Mouse (Mus musculus): ENCODE data around the gene Lrrc8c. TPM values are rescaled to one million over a fixed set of nuclear protein-coding genes. Genes with fewer than 3 reads are reported as not detected.
A peak's percentile ranks its signal among the peaks of the same experiment; 100 is the strongest.

Lrrc8c gene
- total and polyA plus RNA-seq, 2 experiments from 2014 or later, result 10.7 to 11.0 TPM

DNA sequence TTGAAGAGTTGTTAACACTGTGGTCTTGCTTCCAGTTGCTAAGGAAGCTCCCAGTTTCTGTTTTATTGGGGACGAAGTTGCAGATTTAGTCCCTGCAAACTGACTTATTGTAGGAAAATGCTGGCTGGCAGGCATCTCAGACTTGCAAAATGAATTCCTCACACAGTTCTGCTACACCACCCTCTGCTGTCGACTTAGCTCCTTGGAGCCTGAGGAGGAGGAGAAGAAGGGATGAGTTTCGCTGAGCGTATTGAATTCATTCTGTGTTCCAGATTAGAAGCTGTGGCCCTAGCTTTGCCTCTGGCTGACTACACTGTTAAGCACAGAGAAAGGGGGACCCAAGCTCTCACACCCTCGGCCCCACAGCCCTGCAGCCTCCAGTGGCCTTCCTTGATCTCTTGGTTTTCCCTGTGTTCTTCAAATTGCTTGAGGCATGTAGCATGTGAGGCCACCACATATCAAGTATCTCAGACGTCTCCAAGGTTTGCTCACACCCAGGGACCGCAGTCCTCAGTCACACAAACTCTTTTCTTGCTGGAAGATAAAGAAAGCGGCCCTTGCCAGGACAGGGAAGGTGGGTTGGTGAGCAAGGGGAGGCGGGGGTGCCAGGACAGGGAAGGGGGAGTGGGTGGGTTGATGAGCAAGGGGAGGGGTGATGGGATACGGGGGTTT, 24.8 kb upstream of the Lrrc8c start:
- Histone ChIP-seq H3K27ac (no peak overlapping the region), H3K4me1 (ENCODE audit: insufficient read depth, low read length) (peaks cover 29% of the 10 kb centered on the region), H3K36me3 (ENCODE audit: insufficient read depth, low read length) (no peaks in the 10 kb centered on the region), H3K4me2 (ENCODE audit: low read depth, low read length) (no peak overlapping the region), H3K4me3 (ENCODE audit: low read length) (no peak overlapping the region), H3K9me3 (ENCODE audit: low read length) (no peaks in the 10 kb centered on the region), H3K27me3 (ENCODE audit: insufficient read depth, low read length) (no peaks in the 10 kb centered on the region), H3K9ac (replicated peaks; ENCODE audit: low read length) (no peak overlapping the region)
- DNase-seq (ENCODE audit: low spot score) (peak; percentile 20), ATAC-seq (no peak)
- TF ChIP-seq CTCF (IDR thresholded peaks at IDR 0.05; ENCODE audit: low read depth), result peak; percentile 18
- 28% methylated on average over 10 of the region's 10 CpGs for WGBS

DNA sequence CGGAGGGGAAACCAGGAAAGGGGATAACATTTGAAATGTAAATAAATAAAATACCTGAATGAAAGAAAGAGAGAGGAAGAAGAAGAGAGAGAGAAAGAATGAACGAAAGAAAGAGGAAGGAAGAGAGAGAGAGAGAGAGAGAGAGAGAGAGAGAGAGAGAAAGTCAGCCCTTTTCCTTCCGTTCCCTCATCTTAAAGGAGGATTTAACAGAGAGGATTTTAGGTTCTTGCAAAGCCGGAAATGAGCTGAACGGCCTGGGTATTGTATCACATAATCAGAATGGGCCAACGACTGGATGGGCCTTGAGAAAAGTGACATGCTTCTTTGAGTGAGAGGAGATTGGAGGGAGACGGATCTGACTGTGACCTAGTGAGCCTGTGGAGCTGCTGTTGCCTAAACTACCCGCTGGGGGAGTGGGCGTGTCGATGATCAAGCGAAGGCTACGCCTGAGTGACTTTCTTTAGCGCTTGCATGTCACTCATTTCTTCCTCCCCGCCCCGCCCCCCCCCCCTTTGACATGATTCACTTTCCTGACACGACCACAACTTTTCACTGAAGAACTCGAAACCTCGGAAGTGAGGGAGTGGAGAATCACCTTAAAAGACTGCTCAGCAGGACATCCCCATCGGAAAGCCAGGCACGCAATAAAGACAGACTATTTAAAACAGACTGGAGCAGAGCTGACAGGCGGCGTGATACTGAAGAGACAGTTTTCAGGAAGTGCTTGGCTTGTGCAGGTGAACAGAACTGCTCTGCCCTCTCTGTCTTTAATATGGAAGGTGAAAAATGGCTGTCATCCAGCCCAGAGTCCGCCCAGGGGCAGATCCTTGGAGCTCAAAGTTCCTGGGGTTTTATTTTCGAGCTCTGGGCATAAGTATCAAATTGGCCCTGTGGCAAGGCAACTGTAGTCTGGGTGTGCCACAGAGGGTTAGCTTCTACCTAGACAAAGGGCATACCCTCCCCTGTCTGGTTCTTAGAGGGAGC, 24.0 kb upstream of the Lrrc8c start:
- Histone ChIP-seq H3K36me3 (ENCODE audit: insufficient read depth, low read length) (no peaks in the 10 kb centered on the region), H3K27me3 (ENCODE audit: insufficient read depth, low read length) (no peaks in the 10 kb centered on the region), H3K4me2 (ENCODE audit: low read depth, low read length) (peak overlapping the region; percentile 58), H3K9me3 (ENCODE audit: low read length) (no peaks in the 10 kb centered on the region), H3K27ac (no peak overlapping the region), H3K9ac (replicated peaks; ENCODE audit: low read length) (0 out of 2 replicates have a peak overlapping the region, but pooled peaks have one; percentile 30), H3K4me3 (ENCODE audit: low read length) (peak overlapping the region; percentile 18), H3K4me1 (ENCODE audit: insufficient read depth, low read length) (peaks cover 30% of the 10 kb centered on the region)
- peak; percentile 55 for TF ChIP-seq CTCF (IDR thresholded peaks at IDR 0.05; ENCODE audit: low read depth)
- ATAC-seq (peak; percentile 71), DNase-seq (ENCODE audit: low spot score) (peak; percentile 81)
- WGBS, result 6% methylated on average over 24 of the region's 24 CpGs

DNA sequence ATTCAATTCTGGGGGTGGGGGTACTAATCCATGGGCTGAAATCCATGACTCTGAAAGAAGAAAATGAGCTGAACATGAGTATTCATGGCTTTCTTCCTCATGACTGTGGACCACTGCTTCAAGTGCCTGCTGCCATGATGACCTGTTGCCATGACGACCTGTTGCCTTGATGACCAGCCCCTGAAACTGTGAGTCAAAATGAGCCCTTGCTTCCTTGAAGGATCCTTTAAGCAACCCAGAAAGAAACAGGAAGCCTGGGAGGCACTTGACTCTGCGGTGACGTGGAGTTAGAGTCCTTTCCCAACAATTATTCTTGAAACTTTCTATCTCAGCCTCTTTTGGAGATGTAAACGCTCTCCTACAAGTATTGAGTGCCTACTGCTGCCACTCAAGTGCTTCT, 23.1 kb upstream of the Lrrc8c start:
- Histone ChIP-seq H3K4me3 (ENCODE audit: low read length) (no peak overlapping the region), H3K9me3 (ENCODE audit: low read length) (no peaks in the 10 kb centered on the region), H3K4me1 (ENCODE audit: insufficient read depth, low read length) (peaks cover 35% of the 10 kb centered on the region), H3K9ac (replicated peaks; ENCODE audit: low read length) (no peak overlapping the region), H3K27me3 (ENCODE audit: insufficient read depth, low read length) (no peaks in the 10 kb centered on the region), H3K27ac (no peak overlapping the region), H3K36me3 (ENCODE audit: insufficient read depth, low read length) (no peaks in the 10 kb centered on the region), H3K4me2 (ENCODE audit: low read depth, low read length) (no peak overlapping the region)
- ATAC-seq (no peak), DNase-seq (ENCODE audit: low spot score) (no peak)
- WGBS, result 75% methylated on average over 4 of the region's 4 CpGs
- no peak for TF ChIP-seq CTCF (IDR thresholded peaks at IDR 0.05; ENCODE audit: low read depth)

DNA sequence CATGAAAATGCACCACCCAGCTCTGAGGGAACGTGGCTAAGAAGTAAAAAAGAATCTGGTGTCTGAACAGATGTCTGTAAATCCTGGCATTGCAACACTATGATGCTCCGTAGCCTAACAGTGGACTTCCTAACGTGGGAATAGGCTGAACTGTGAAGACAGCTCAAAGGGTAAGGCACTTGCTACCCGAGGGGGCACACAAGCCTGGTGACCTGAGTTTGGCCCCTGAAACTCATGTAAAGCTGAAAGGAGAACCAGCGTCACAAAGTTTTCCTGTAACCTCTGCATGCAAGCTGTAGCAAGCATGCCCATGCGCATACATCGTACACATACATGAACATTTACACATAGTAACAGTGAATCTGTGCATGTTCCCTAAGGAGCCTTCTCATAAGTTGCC, 22.6 kb upstream of the Lrrc8c start:
- ATAC-seq, result no peak
- no peak overlapping the region for H3K4me3 ChIP-seq (ENCODE audit: low read length)
- 66% methylated on average over 7 of the region's 7 CpGs for WGBS
- peaks cover 35% of the 10 kb centered on the region for H3K4me1 ChIP-seq (ENCODE audit: insufficient read depth, low read length)
- H3K36me3 ChIP-seq (ENCODE audit: insufficient read depth, low read length), result no peaks in the 10 kb centered on the region
- TF ChIP-seq CTCF (IDR thresholded peaks at IDR 0.05; ENCODE audit: low read depth), result no peak
- H3K27me3 ChIP-seq (ENCODE audit: insufficient read depth, low read length), result no peaks in the 10 kb centered on the region
- H3K9ac ChIP-seq (replicated peaks; ENCODE audit: low read length), result no peak overlapping the region
- H3K27ac ChIP-seq, result no peak overlapping the region
- no peaks in the 10 kb centered on the region for H3K9me3 ChIP-seq (ENCODE audit: low read length)
- DNase-seq (ENCODE audit: low spot score), result no peak
- no peak overlapping the region for H3K4me2 ChIP-seq (ENCODE audit: low read depth, low read length)

DNA sequence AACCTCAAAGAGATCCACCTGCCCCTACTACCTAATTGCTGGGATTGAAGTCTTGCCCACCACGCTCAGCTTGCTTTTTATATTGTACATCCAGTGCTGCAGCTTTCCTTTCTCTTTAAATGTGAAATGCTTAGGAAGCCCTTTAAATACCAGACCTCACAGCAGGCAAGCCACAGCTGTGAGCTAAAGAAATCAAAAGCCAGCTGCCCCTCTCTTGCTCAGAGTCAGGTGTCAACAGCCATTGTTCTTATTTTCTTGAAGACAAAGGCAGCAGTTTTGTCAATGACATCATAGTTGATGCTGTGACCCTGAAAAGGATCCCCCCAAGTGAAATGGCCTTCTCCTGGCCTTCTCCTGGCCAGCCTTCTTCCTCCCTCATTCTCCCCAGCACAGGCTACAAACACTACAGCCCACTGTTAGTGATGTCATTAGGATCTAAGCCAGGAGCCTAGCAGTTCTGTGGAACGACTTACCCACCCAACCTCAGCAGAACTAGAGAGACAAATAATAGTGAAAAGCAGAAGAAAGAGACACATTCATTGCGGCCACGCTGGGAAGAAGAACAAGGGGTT, 20.7 kb upstream of the Lrrc8c start:
- Histone ChIP-seq H3K9ac (replicated peaks; ENCODE audit: low read length) (no peak overlapping the region), H3K27ac (no peak overlapping the region; the same call in 1 of the 2 replicates), H3K27me3 (ENCODE audit: insufficient read depth, low read length) (no peaks in the 10 kb centered on the region), H3K4me2 (ENCODE audit: low read depth, low read length) (no peak overlapping the region), H3K4me1 (ENCODE audit: insufficient read depth, low read length) (peaks cover 27% of the 10 kb centered on the region), H3K4me3 (ENCODE audit: low read length) (no peak overlapping the region), H3K9me3 (ENCODE audit: low read length) (no peaks in the 10 kb centered on the region), H3K36me3 (ENCODE audit: insufficient read depth, low read length) (no peaks in the 10 kb centered on the region)
- WGBS, result 38% methylated on average over 4 of the region's 4 CpGs
- ATAC-seq, result no peak
- no peak for TF ChIP-seq CTCF (IDR thresholded peaks at IDR 0.05; ENCODE audit: low read depth)
- no peak for DNase-seq (ENCODE audit: low spot score)

DNA sequence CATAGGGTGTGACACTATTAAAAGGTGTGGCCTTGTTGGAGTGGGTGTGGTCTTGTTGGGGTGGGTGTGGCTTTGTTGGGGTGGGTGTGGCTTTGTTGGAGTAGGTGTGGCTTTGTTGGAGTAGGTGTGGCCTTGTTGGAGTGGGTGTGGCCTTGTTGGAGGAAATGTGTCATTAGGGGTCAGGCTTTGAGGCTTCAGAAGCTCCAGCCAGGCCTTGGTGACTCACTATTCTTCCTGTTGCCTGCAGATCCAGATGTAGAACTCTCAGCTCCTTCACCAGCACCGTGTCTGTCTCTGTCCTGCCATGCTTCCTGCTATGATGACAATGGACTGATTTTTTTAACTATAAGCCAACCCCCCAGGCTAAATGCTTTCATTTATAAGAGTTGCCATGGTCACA, 19.8 kb upstream of the Lrrc8c start:
- no peaks in the 10 kb centered on the region for H3K36me3 ChIP-seq (ENCODE audit: insufficient read depth, low read length)
- H3K4me1 ChIP-seq (ENCODE audit: insufficient read depth, low read length), result peaks cover 23% of the 10 kb centered on the region
- H3K4me3 ChIP-seq (ENCODE audit: low read length), result no peak overlapping the region
- TF ChIP-seq CTCF (IDR thresholded peaks at IDR 0.05; ENCODE audit: low read depth), result no peak
- no peaks in the 10 kb centered on the region for H3K9me3 ChIP-seq (ENCODE audit: low read length)
- no peak for DNase-seq (ENCODE audit: low spot score)
- no peak overlapping the region for H3K4me2 ChIP-seq (ENCODE audit: low read depth, low read length)
- H3K27ac ChIP-seq, result no peak overlapping the region
- H3K27me3 ChIP-seq (ENCODE audit: insufficient read depth, low read length), result no peaks in the 10 kb centered on the region
- WGBS, result 24% methylated on average over 1 of the region's 1 CpGs
- ATAC-seq, result no peak
- no peak overlapping the region for H3K9ac ChIP-seq (replicated peaks; ENCODE audit: low read length)
